Mouse (Mus musculus) liver, embryonic 12.5 days (tissue): ENCODE measurements around the gene Trafd1. TPM values are rescaled to one million over a fixed set of nuclear protein-coding genes. Genes with fewer than 3 reads are reported as not detected.
A peak's percentile ranks its signal among the peaks of the same experiment; 100 is the strongest.

Experiments used
- ATAC-seq: fragments of 200-750 bp; cut with Nextera tagmentation; 2 replicates; pipeline ENCODE4 v1.8.0; 2017; ENCODE audit warnings: moderate number of reproducible peaks, mild to moderate bottlenecking, moderate library complexity
- H3K27ac ChIP-seq: fragments of 300-500 bp; sonication (generic); 2 replicates; pipeline ENCODE4 v1.5.1; 2016; ENCODE audit warnings: mild to moderate bottlenecking
- H3K27me3 ChIP-seq: fragments of 300-500 bp; sonication (generic); replicated peaks from 2 replicates; pipeline ENCODE4 v1.6.1; 2016; ENCODE audit warnings: mild to moderate bottlenecking, moderate library complexity
- H3K36me3 ChIP-seq: fragments of 300-500 bp; sonication (generic); 2 replicates; pipeline ENCODE4 v1.6.1; 2016; ENCODE audit warnings: mild to moderate bottlenecking, moderate library complexity
- H3K4me1 ChIP-seq: fragments of 300-500 bp; sonication (generic); 2 replicates; pipeline ENCODE4 v1.6.1; 2016
- H3K4me2 ChIP-seq: fragments of 300-500 bp; sonication (generic); 2 replicates; pipeline ENCODE4 v1.6.1; 2016; ENCODE audit warnings: mild to moderate bottlenecking, moderate library complexity
- H3K4me3 ChIP-seq: fragments of 300-500 bp; sonication (generic); 2 replicates; pipeline ENCODE4 v1.5.1; 2016; ENCODE audit warnings: mild to moderate bottlenecking, moderate library complexity
- H3K9ac ChIP-seq: fragments of 300-500 bp; sonication (generic); 2 replicates; pipeline ENCODE4 v1.6.1; 2016; ENCODE audit warnings: mild to moderate bottlenecking, moderate library complexity
- H3K9me3 ChIP-seq: fragments of 300-500 bp; sonication (generic); replicated peaks from 2 replicates; pipeline ENCODE4 v1.6.1; 2016; ENCODE audit warnings: mild to moderate bottlenecking, moderate library complexity
- WGBS: fragments of 180-500 bp; shearing (Covaris S2); methylation state at CpG from one replicate; pipeline ENCODE4 v1.1.7; 2016; ENCODE audit not compliant: insufficient replicate concordance; 5-methylcytosine and 5-hydroxymethylcytosine counted together
- polyA plus RNA-seq: library from polyadenylated mRNA; unstranded; fragments of >200 nt; fragmentation: Nextera tagmentation; extraction: Ambion mirVana; gene quantifications from 2 replicates; pipeline ENCODE4 v1.2.1, GENCODE M21; 2016

Gene Trafd1
- polyA plus RNA-seq: 23.7 and 25.7 TPM in 2 replicates

DNA sequence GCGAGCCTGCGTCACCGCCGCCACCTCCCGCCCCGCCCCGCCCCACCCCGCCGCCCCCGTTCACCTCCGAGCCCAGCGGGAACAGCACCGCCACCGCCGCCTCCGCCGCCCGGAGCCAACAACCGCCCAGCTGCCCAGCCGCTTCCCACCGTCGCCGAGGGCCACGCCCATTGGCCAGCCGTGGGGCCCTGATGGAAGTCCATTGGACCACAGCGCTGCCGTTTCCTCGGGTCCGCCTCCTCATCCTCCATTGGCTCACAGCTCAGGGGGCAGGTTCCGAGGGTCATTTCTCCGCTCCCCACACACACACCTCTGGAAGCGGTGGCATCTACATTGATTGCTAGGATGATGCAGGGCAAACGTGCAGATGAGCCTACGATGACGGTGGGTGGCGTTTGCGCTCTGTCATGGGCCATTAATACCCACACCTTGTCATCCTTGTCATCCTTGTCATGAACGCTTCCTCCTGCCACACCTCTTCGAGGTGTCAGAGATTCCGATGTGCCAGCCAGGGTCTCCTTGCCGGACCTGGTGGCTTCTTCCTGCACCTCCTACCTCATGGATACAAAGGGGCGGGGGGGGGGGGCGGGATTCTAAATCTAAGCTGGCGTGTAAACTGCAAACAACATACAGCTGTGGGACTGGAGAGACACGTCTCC, at the start of gene Trafd1:
Gene Trafd1 (minus strand): TSS at position 172 of the 659 bp plus-strand sequence.
- Histone ChIP-seq H3K9ac (peak within 1 kb of the TSS; percentile 83), H3K4me2 (peak within 1 kb of the TSS; percentile 93), H3K27me3 (no peaks in the 10 kb centered on the region; the same call in 1 of the 2 replicates), H3K9me3 (0 out of 2 replicates have a peak, but pooled peaks cover 3% of the 10 kb centered on the region), H3K36me3 (peaks cover 17% of the 10 kb centered on the region), H3K4me1 (peaks cover 44% of the 10 kb centered on the region), H3K4me3 (peak within 1 kb of the TSS; percentile 73), H3K27ac (peak within 1 kb of the TSS; percentile 89)
- ATAC-seq: peak; percentile 90
- WGBS: under 1% methylated on average over 32 of the region's 45 CpGs

DNA sequence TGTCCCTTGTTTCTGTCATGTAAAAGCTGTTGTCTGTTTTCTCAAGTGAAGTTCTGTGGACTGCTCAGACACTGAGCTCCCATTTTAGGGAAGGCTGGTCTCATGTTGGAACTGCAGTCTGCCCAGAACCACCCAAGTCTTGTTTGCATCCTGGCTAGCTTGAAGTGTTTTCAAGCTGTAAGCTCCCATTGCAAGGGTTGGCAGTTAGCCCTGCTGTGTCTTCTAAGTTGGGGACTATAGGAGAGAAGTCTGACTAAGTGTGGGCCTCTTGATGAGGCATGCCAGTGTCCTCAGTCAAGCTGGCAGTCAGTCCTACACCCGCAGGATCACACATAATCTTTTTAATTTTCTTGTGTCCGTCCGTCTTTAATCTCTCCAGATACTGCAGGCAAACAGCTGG, 43.5 kb upstream of the Trafd1 start:
- WGBS: 94% methylated on average over 3 of the region's 3 CpGs
- H3K9me3 ChIP-seq: no peaks in the 10 kb centered on the region

DNA sequence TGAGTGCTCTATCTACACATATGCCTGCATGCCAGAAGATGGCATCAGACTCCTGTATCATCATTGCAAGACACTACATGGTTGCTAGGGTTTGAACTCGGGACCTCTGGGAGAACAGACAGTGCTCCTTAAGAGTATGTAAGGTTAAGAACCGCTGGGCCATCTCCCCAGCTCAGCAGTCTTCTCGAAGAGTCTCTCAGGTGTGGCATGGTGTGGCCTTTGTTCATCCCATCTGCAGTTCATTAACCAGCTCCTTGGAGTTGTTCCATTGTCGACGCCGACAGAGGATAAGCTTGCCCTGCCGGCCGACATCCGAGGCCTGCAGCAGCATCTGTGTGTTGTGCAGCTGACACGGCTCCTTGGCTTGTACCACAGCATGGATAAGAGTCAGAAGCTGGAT, 37.9 kb upstream of the Trafd1 start:
- H3K36me3 ChIP-seq: peaks cover 100% of the 10 kb centered on the region
- H3K9me3 ChIP-seq: no peaks in the 10 kb centered on the region
- no peak for ATAC-seq
- H3K4me1 ChIP-seq: no peaks in the 10 kb centered on the region
- H3K4me2 ChIP-seq: no peak overlapping the region
- 91% methylated on average over 10 of the region's 10 CpGs for WGBS
- H3K9ac ChIP-seq: no peak overlapping the region
- H3K4me3 ChIP-seq: no peak overlapping the region
- H3K27ac ChIP-seq: no peak overlapping the region
- H3K27me3 ChIP-seq: no peaks in the 10 kb centered on the region

More for the DNA sequence above, 43.5 kb upstream of the Trafd1 start:
- no peak overlapping the region for H3K4me2 ChIP-seq
- ATAC-seq: no peak
- H3K36me3 ChIP-seq: peaks cover 100% of the 10 kb centered on the region
- H3K9ac ChIP-seq: no peak overlapping the region
- H3K27ac ChIP-seq: no peak overlapping the region
- H3K4me3 ChIP-seq: no peak overlapping the region
- no peaks in the 10 kb centered on the region for H3K4me1 ChIP-seq
- no peaks in the 10 kb centered on the region for H3K27me3 ChIP-seq

DNA sequence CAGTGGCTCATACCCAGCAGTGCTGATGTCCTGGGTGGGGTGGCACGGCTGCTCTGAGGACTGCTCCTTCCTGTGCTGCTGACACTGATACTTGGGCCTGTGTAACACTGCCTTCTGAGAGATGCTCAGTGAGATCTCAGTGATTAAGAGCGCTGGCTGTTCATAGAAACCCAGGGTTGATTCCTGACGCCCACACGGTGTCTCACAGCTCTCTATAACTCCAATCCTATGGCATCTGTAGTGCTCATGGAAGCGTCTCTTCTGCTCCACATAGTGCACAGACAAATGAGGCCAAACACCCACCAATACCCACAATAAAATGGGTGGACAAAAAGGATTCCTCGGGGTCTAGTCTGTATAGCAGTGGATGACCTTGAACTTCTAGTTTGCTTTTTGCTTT, 37.4 kb upstream of the Trafd1 start:
- Histone ChIP-seq H3K9ac (no peak overlapping the region), H3K4me3 (no peak overlapping the region), H3K4me1 (no peaks in the 10 kb centered on the region), H3K36me3 (peaks cover 100% of the 10 kb centered on the region), H3K27me3 (no peaks in the 10 kb centered on the region), H3K4me2 (no peak overlapping the region), H3K9me3 (no peaks in the 10 kb centered on the region), H3K27ac (no peak overlapping the region)
- 85% methylated on average over 6 of the region's 6 CpGs for WGBS
- ATAC-seq: no peak

DNA sequence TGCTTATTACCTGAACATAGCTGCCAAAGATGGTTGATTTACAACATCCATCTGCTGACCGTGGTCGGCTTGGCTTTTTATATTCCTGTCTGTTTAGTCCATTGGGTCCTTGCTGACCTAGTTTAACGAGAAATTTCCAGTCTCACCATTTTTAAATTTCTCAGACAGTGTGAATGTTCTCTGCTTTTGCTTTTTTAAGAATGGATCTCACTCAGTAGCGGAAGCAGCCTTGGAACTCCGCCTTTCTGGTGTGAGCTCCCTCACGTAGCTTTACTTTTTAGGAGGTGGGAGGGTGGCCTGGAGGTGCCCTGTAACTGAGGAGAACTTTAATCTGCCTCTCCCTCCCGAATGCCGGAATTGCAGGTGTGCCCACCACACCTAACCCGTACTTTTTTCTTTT, 35.3 kb upstream of the Trafd1 start:
- Histone ChIP-seq H3K4me3 (no peak overlapping the region), H3K4me1 (no peaks in the 10 kb centered on the region), H3K27ac (no peak overlapping the region), H3K27me3 (no peaks in the 10 kb centered on the region), H3K9ac (no peak overlapping the region), H3K36me3 (peaks cover 100% of the 10 kb centered on the region), H3K9me3 (no peaks in the 10 kb centered on the region), H3K4me2 (no peak overlapping the region)
- WGBS: 89% methylated on average over 9 of the region's 9 CpGs
- no peak for ATAC-seq

DNA sequence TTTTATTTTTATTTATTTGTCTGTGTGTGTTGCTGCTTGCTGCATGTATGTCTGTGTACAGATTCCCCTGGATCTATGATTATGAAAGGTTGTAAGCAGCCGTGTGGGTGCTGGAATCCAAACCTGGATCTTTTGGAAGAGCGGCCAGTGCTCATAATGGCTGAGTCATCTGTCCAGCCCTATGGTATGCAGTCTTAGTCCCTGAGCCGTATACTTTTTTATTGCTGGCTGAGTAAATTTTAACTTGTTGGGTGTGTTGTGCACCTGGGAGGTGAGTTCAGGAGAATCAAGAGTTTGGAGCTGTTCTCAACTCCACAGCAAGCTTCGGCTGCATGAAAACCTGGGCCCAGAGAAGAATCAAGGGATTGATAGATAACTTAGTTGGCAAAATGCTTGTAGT, 25.5 kb upstream of the Trafd1 start:
- Histone ChIP-seq H3K36me3 (peaks cover 100% of the 10 kb centered on the region), H3K4me3 (no peak overlapping the region), H3K27ac (no peak overlapping the region), H3K4me2 (no peak overlapping the region), H3K9ac (no peak overlapping the region), H3K27me3 (no peaks in the 10 kb centered on the region), H3K4me1 (no peaks in the 10 kb centered on the region), H3K9me3 (no peaks in the 10 kb centered on the region)
- no peak for ATAC-seq
- 85% methylated on average over 4 of the region's 4 CpGs for WGBS

DNA sequence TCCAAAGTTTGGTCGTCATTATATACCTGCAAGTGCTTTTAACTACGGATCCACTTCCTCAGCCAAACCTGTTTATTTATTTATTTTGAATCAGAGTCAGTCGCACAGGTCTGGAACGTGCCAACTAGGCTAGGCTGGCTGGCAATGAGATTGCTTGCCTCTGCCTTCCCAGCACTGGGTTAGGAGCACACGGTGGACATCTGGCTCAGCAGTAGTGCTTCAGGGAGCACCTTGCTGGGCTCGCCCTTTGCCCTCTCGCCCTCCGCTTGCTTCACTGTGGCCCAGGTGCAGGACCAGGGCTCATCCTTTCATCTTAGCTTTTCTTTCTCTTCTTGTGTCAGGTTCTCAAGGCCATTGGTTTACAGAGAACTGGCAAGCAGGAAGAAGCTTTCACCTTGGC, 22.4 kb upstream of the Trafd1 start:
- no peaks in the 10 kb centered on the region for H3K27me3 ChIP-seq
- H3K36me3 ChIP-seq: peaks cover 94% of the 10 kb centered on the region
- WGBS: 82% methylated on average over 8 of the region's 8 CpGs
- H3K9me3 ChIP-seq: no peaks in the 10 kb centered on the region
- H3K4me2 ChIP-seq: no peak overlapping the region
- no peak overlapping the region for H3K4me3 ChIP-seq
- ATAC-seq: no peak
- no peak overlapping the region for H3K27ac ChIP-seq
- no peak overlapping the region for H3K9ac ChIP-seq
- peaks cover 5% of the 10 kb centered on the region for H3K4me1 ChIP-seq

DNA sequence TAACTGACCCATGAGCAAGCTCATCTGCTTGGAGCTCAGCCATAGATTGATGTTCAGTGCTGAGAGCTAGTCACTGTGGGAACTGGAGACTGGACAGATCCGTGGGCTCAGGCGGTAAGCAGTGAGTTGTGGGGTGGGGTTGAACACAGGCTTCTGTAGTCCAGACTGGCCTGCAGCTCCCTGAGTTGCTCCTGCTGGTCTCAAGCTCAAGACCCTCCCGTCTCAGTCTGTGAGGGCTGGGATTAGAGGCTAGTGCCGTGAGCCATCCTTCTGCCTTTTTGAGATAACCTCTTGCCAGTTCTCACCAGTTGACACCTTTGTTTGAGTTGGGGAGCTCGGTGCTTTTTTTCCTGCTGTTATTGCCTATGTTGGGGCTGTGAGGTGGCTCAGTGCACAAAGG, 15.4 kb upstream of the Trafd1 start:
- Histone ChIP-seq H3K27ac (no peak overlapping the region; the same call in 1 of the 2 replicates), H3K4me3 (no peak overlapping the region), H3K9me3 (no peaks in the 10 kb centered on the region), H3K9ac (no peak overlapping the region), H3K36me3 (peaks cover 54% of the 10 kb centered on the region), H3K4me2 (peak overlapping the region; percentile 18), H3K27me3 (no peaks in the 10 kb centered on the region), H3K4me1 (peaks cover 59% of the 10 kb centered on the region)
- 46% methylated on average over 5 of the region's 5 CpGs for WGBS
- ATAC-seq: no peak

DNA sequence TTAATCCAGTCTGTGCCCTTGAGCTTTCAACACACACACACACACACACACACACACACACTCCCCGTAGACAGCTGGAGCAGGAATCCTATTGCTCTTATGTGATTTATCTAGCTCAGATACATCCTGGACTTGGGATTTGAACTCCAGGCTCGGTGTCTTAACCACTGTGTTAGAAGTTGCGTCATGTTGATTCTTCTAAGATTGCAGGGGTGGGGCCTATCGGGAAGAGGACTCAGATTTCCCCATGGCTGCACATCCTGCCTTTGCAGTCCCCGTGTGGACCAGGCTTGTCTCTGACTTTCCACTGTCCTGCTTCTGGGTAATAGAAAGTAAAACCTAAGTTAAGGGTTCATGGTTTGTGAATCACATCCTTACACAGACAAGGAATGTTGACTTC, 14.6 kb upstream of the Trafd1 start:
- Histone ChIP-seq H3K4me3 (peak overlapping the region; percentile 95; the same call in 1 of the 2 replicates), H3K4me2 (peak overlapping the region; percentile 98), H3K36me3 (peaks cover 49% of the 10 kb centered on the region), H3K27me3 (no peaks in the 10 kb centered on the region), H3K27ac (no peak overlapping the region), H3K4me1 (peaks cover 59% of the 10 kb centered on the region), H3K9ac (0 out of 2 replicates have a peak overlapping the region, but pooled peaks have one; percentile 86), H3K9me3 (no peaks in the 10 kb centered on the region)
- no peak for ATAC-seq
- WGBS: 43% methylated on average over 5 of the region's 5 CpGs

DNA sequence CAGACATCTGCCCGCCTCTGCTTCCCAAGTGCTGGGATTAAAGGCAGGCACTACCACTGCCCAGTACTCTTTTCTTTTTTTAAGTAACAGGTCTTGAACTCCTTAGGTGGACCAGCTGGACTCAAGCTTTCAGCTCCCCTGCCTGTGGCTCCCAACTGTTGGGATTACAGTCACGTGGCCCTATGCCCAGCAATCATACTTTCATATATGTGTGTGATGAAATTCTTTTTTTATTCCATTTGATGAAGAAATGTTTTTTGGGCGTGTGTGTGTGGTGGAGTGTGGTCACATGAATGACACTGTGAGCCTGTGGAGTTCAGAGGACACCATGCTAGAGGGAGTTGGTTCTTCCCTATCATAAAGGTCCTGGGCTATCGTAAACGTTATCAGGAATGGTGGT, 14.1 kb upstream of the Trafd1 start:
- 0 out of 2 replicates have a peak, but pooled peaks cover under 1% of the 10 kb centered on the region for H3K9me3 ChIP-seq
- peaks cover 59% of the 10 kb centered on the region for H3K4me1 ChIP-seq
- peak overlapping the region; percentile 95 for H3K4me3 ChIP-seq
- 50% methylated on average over 5 of the region's 5 CpGs for WGBS
- no peaks in the 10 kb centered on the region for H3K27me3 ChIP-seq
- no peak for ATAC-seq
- H3K36me3 ChIP-seq: peaks cover 47% of the 10 kb centered on the region
- H3K9ac ChIP-seq: peak overlapping the region; percentile 86
- H3K27ac ChIP-seq: peak overlapping the region; percentile 15; the same call in 1 of the 2 replicates
- peak overlapping the region; percentile 98 for H3K4me2 ChIP-seq

DNA sequence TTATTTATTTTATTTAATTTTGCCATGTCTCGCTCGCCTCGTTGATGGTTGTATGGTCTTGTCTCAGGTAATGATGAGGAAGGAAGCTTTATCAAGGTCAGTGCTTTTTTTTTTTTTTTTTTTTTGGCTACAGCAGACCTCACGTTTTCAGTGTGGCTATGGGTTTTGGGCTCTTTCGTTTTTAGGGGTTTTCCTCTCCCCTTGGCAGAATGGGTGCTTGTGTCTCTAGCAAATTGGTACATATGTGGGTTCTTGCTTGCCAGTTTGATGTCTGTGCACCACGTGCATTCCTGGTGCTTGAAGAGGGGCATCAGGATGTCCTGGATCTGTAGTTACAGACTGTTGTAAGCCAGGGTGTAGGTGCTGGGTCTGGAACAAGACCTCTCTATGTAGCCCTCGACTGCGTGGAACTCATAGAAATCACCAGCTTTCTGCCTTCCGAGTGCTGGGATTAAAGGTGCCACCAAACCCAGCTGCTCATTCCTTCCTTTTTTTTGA, 13.6 kb upstream of the Trafd1 start:
- Histone ChIP-seq H3K4me1 (peaks cover 59% of the 10 kb centered on the region), H3K27me3 (no peaks in the 10 kb centered on the region), H3K9me3 (peaks cover 5% of the 10 kb centered on the region; the same call in 1 of the 2 replicates), H3K27ac (peak overlapping the region; percentile 94; the same call in 1 of the 2 replicates), H3K36me3 (peaks cover 42% of the 10 kb centered on the region), H3K4me2 (peak overlapping the region; percentile 98), H3K4me3 (peak overlapping the region; percentile 95), H3K9ac (peak overlapping the region; percentile 86)
- no peak for ATAC-seq
- WGBS: 21% methylated on average over 9 of the region's 9 CpGs

DNA sequence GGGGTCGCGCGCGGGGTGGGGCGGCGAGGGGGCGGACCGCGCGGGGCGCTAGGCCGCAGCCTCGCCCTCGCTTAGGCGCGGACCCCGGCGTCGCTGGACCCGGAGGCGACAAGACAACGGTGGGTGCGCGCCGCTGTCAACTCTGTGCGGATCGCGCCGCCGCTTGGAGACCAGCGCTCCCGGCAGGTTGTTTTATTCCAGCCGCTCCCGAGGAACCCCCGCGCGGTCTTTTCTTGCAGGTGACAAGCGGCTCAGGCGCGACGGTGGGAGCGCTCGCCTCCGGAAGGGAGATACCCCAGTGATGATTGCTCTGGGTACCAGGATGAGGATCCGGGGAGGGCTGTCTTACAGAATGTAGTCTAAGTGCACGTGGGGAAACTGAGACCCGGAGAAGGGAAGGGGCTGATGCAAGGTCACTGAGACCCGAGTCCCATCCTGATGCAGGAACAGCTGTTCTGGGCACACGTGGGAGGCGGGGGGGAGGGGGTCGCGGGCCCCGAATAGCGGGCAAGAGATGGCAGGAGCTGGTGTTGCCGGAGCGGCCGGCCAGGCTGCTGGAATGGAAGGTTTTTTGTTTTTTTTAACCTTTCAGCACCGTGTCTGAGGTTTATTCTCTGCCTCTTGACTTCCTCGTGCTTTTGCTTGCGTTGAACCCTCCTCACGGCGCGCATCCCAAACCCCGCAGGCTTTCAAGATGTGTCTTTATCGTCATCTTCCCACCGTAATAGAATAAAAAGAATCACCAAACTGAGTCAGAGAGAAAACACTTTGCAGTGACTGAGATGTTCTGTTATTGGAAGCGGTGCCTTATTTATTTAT, 12.9 kb upstream of the Trafd1 start:
- Histone ChIP-seq H3K4me1 (peaks cover 59% of the 10 kb centered on the region), H3K9ac (peak overlapping the region; percentile 86), H3K4me3 (peak overlapping the region; percentile 95), H3K27me3 (no peaks in the 10 kb centered on the region), H3K4me2 (peak overlapping the region; percentile 98), H3K27ac (peak overlapping the region; percentile 94), H3K9me3 (peaks cover 5% of the 10 kb centered on the region; the same call in 1 of the 2 replicates), H3K36me3 (peaks cover 36% of the 10 kb centered on the region)
- ATAC-seq: peak; percentile 70
- 2% methylated on average over 67 of the region's 67 CpGs for WGBS
